Mouse (Mus musculus) testis, adult 2 months (tissue): ENCODE data around the gene Vangl2. TPM values are rescaled to one million over a fixed set of nuclear protein-coding genes. Genes with fewer than 3 reads are reported as not detected.

Experiments
- H3K27ac ChIP-seq: fragments of 200-500 bp; 2 replicates; pipeline ENCODE4 v1.5.1; 2012; ENCODE audit warnings: low read depth, low read length; ENCODE audit not compliant: control insufficient read depth, insufficient read depth
- H3K27me3 ChIP-seq: fragments of 200-500 bp; 2 replicates; pipeline ENCODE4 v1.6.1; 2012; ENCODE audit warnings: mild to moderate bottlenecking, low read length, moderate library complexity; ENCODE audit not compliant: control insufficient read depth, insufficient read depth
- H3K36me3 ChIP-seq: fragments of 200-500 bp; 2 replicates; pipeline ENCODE4 v1.6.1; 2012; ENCODE audit warnings: mild to moderate bottlenecking, low read length; ENCODE audit not compliant: control insufficient read depth, insufficient read depth
- H3K4me1 ChIP-seq: fragments of 200-500 bp; 2 replicates; pipeline ENCODE4 v1.6.1; 2012; ENCODE audit warnings: low read length; ENCODE audit not compliant: control insufficient read depth, insufficient read depth
- H3K4me3 ChIP-seq: fragments of 200-500 bp; 2 replicates; pipeline ENCODE4 v1.5.1; 2012; ENCODE audit warnings: low read depth, mild to moderate bottlenecking, low read length, moderate library complexity, mixed read lengths; ENCODE audit not compliant: control insufficient read depth
- CTCF ChIP-seq: fragments of 200-500 bp; IDR thresholded peaks from 2 replicates; pipeline ENCODE4 v1.5.1; 2012; ENCODE audit warnings: low read depth, mild to moderate bottlenecking, inconsistent platforms, low read length, moderate library complexity; ENCODE audit not compliant: control insufficient read depth, insufficient read depth, insufficient replicate concordance
- POLR2A ChIP-seq: fragments of 200-500 bp; IDR thresholded peaks from 2 replicates; pipeline ENCODE4 v1.6.1; 2012; ENCODE audit warnings: low read depth, mild to moderate bottlenecking, inconsistent platforms, low read length, moderate library complexity; ENCODE audit not compliant: control insufficient read depth
- polyA plus RNA-seq: library from polyadenylated mRNA; depleted of rRNA; stranded (reverse); fragments of >200 nt; gene quantifications from 2 replicates; pipeline ENCODE4 v1.2.3, GENCODE M21; 2012; rRNA removed

Vangl2 gene
- polyA plus RNA-seq, 1 experiment = 2.6 TPM

GRCm38 (mm10) chr1:171960726-171961125 is 67.5 kb downstream of the Vangl2 start:
- TF ChIP-seq POLR2A (no peak), CTCF (no peak)
- H3K36me3 ChIP-seq = no peaks in the 10 kb centered on the region
- no peaks in the 10 kb centered on the region for H3K27me3 ChIP-seq

GRCm38 (mm10) chr1:171957411-171957810 is 70.8 kb downstream of the Vangl2 start:
- Histone ChIP-seq H3K36me3 (no peaks in the 10 kb centered on the region), H3K4me1 (no peaks in the 10 kb centered on the region), H3K27ac (no peak overlapping the region), H3K4me3 (no peak overlapping the region), H3K27me3 (no peaks in the 10 kb centered on the region)
- TF ChIP-seq POLR2A (no peak), CTCF (no peak)

More at GRCm38 (mm10) chr1:171960726-171961125, 67.5 kb downstream of the Vangl2 start:
- Histone ChIP-seq H3K4me3 (no peak overlapping the region), H3K27ac (no peak overlapping the region), H3K4me1 (no peaks in the 10 kb centered on the region)

GRCm38 (mm10) chr1:171955071-171955470 is 73.2 kb downstream of the Vangl2 start:
- H3K27me3 ChIP-seq = no peaks in the 10 kb centered on the region
- no peak overlapping the region for H3K4me3 ChIP-seq
- no peaks in the 10 kb centered on the region for H3K36me3 ChIP-seq
- H3K27ac ChIP-seq = no peak overlapping the region
- H3K4me1 ChIP-seq = no peaks in the 10 kb centered on the region
- TF ChIP-seq CTCF = no peak
- no peak for TF ChIP-seq POLR2A

Other genes starting within 250 kb of the Vangl2 start
- 0.25 and 0.56 TPM in 2 replicates for gene Cd84, start 188.7 kb downstream of the Vangl2 start, polyA plus RNA-seq
- 0.05 TPM in 1 of 2 replicates, not detected in the other for gene Gm10521, start 132.8 kb downstream of the Vangl2 start, polyA plus RNA-seq
- 0.02 TPM in 1 of 2 replicates, not detected in the other for gene Slamf6, start 110.9 kb downstream of the Vangl2 start, polyA plus RNA-seq
- 0.24 and 0.33 TPM in 2 replicates for gene Nhlh1, start 29.1 kb upstream of the Vangl2 start, polyA plus RNA-seq
- 28.1 and 33.1 TPM in 2 replicates for gene Copa, start 54.1 kb upstream of the Vangl2 start, polyA plus RNA-seq
- 60.5 and 77.9 TPM in 2 replicates for gene Ncstn, start 54.4 kb upstream of the Vangl2 start, polyA plus RNA-seq
- 22.3 and 25.8 TPM in 2 replicates for gene Pex19, start 98.3 kb upstream of the Vangl2 start, polyA plus RNA-seq
- gene Dcaf8, start 119.6 kb upstream of the Vangl2 start, polyA plus RNA-seq = 53.2 and 55.6 TPM in 2 replicates
- 15.8 and 17.5 TPM in 2 replicates for gene Pea15a, start 178.4 kb upstream of the Vangl2 start, polyA plus RNA-seq
- 15.0 and 15.8 TPM in 2 replicates for gene Casq1, start 191.4 kb upstream of the Vangl2 start, polyA plus RNA-seq
- 322 and 331 TPM in 2 replicates for gene Atp1a4, start 230.0 kb upstream of the Vangl2 start, polyA plus RNA-seq
- gene Igsf8, start 233.2 kb upstream of the Vangl2 start, polyA plus RNA-seq = 43.9 and 52.2 TPM in 2 replicates